Mouse (Mus musculus): Measurements from ENCODE around the gene Mb.

DNA sequence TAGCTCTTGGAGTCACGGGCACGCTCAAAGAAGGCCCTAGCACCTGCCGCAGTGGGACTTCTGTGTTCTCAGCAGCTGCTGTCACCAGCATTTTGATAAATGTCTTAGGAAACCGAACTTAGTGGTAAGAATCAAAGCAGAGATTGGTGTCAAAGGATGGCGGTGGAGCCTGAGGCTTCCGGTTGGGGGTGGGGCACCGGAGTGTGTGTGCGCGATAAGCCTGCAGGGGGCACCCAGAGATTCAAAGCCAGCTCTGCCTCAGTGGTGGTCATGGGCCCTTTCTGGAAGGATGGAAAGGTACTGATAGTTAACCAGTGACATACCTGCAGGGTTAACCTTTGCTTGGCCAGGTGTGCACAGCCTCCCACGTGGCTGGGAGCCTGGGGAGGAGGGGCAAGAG, 21.0 kb upstream of the Mb start:
- 0 out of 2 replicates have a peak, but pooled peaks have one; percentile 34 for TF ChIP-seq HCFC1 (IDR thresholded peaks at IDR 0.05; ENCODE audit: borderline replicate concordance, insufficient read depth, low read length)
- TF ChIP-seq ZC3H11A (IDR thresholded peaks at IDR 0.05; ENCODE audit: borderline replicate concordance, low read depth, low read length) = no peak
- no peak for TF ChIP-seq ZNF384 (IDR thresholded peaks at IDR 0.05; ENCODE audit: low read depth, low read length)

All from ES-E14 (cell line).